Mouse (Mus musculus): ENCODE measurements around the gene Ms4a18. TPM values are rescaled to one million over a fixed set of nuclear protein-coding genes. Genes with fewer than 3 reads are reported as not detected.

Gene Ms4a18
- polyA plus RNA-seq, 1 experiment from 2014 or later = not detected

DNA sequence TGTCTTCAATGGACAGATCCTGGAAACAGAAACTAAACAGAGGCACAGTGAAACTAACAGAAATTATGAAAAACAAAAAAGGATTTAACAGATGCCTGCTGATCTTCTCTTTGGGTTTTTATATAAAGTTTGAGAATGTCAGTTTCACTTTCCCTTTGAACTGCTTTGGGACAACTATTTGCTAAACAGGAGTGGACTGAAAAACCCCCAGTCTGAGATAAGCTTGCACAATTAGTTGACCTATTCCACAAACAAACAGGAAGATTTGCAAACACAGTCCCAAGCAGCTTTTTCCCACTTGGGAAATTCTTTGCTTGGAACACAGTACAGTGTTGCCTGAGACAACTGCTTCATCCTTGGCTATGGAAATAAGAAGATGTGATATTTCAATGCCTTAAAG is 19.7 kb upstream of the Ms4a18 start:
- Histone ChIP-seq H3K4me3 (replicated peaks) (no peak overlapping the region), H3K9me3 (no peaks in the 10 kb centered on the region), H3K4me1 (no peaks in the 10 kb centered on the region), H3K27me3 (no peaks in the 10 kb centered on the region), H3K27ac (no peak overlapping the region), H3K4me2 (no peak overlapping the region), H3K9ac (no peak overlapping the region), H3K36me3 (replicated peaks) (no peaks in the 10 kb centered on the region)
- ATAC-seq (ENCODE audit: low FRiP score) = no peak

DNA sequence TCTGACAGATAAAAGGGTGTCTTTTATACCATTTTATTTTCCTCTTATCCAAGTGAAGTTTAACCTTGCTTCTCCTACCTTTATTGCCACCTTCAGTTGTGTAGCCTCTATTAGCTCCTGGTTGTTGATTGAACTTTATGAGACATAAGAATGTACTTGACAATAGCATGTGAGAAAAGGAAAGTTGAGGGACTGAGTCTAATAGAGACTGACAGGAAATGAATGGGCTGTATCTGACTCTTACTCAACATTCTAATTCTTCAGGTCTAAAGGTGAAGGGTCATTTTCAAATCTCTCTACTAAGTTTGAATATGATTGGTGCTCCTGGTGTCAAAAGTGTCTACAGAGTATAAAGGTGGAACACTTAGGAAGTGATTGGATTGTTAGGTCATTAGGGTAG is 4.6 kb upstream of the Ms4a18 start:
- Histone ChIP-seq H3K9me3 (peaks cover 5% of the 10 kb centered on the region; the same call in 1 of the 2 replicates), H3K4me2 (no peak overlapping the region), H3K9ac (no peak overlapping the region), H3K27me3 (no peaks in the 10 kb centered on the region), H3K27ac (no peak overlapping the region), H3K36me3 (replicated peaks) (no peaks in the 10 kb centered on the region), H3K4me3 (replicated peaks) (no peak overlapping the region), H3K4me1 (no peaks in the 10 kb centered on the region)
- no peak for ATAC-seq (ENCODE audit: low FRiP score)

DNA sequence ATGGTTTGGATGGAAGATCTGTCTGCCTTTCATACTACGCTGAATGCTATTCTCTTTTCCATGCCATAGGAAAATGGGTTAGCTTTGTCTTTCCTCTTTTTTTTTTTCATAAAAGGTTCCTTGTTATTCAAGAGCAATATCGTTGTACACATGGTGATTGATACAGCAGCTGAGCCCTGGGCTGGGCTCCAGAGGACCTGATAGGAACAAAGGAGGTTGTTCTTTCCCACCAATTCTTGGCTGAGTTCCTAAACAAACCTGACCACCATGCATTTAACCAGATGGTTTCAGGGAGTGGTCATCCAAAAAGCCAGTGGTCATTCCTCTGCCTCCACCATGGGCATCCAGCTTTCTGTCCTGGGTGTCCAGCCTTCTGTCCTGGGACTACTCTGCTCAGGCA is 580 bp downstream of the Ms4a18 start:
- Histone ChIP-seq H3K27ac (no peak overlapping the region), H3K27me3 (no peaks in the 10 kb centered on the region)
- 95% methylated on average over 2 of the region's 2 CpGs for WGBS

DNA sequence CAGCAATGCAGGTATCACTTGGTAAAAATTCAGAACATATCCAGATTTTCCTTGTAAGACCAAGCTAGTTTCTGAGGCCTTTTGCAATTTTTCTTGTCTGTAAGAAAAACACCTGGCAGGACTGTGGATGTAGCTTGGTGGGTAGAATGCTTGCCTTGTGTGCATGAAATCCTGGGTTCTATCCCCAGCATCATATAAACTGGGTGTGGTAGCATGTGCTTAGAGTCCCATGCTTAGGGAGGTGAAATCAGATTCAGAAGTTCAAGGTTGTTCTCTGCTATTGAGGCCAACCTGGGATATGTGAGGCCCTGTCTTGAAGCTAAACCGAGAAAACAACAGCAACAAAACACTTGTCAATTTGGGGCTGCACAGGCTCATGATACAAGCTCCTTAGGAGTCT is 1.8 kb downstream of the Ms4a18 start:
- H3K36me3 ChIP-seq (replicated peaks) = no peaks in the 10 kb centered on the region
- ATAC-seq (ENCODE audit: low FRiP score) = no peak
- H3K9ac ChIP-seq = no peak overlapping the region
- H3K9me3 ChIP-seq = no peaks in the 10 kb centered on the region
- H3K27ac ChIP-seq = no peak overlapping the region
- H3K27me3 ChIP-seq = no peaks in the 10 kb centered on the region
- no peak overlapping the region for H3K4me3 ChIP-seq (replicated peaks)
- H3K4me2 ChIP-seq = no peak overlapping the region
- no peaks in the 10 kb centered on the region for H3K4me1 ChIP-seq
- 80% methylated on average over 1 of the region's 1 CpGs for WGBS

More for the DNA sequence above, 580 bp downstream of the Ms4a18 start:
- no peak overlapping the region for H3K9ac ChIP-seq
- H3K4me2 ChIP-seq = no peak overlapping the region
- no peak overlapping the region for H3K4me3 ChIP-seq (replicated peaks)
- H3K36me3 ChIP-seq (replicated peaks) = no peaks in the 10 kb centered on the region
- H3K4me1 ChIP-seq = no peaks in the 10 kb centered on the region
- ATAC-seq (ENCODE audit: low FRiP score) = no peak
- no peaks in the 10 kb centered on the region for H3K9me3 ChIP-seq

DNA sequence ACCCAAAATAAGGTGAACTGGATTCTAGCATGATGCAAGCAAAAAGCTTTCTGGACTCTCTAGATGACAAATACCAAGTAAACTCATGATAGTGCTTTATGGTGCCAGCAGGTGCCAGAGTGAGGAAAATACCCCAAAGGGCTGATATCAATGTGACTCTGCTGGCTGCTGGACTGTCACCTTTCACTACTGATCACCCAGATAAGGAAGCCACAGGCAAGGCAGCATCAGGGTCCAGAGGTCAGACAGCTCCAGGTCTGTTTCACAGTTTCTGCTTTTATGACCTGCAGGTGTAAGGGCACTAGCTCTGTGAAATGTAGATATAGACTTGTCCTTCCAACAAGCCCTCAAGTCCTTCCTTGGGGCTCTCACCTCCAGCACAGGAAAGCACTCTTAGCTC is 2.4 kb downstream of the Ms4a18 start:
- Histone ChIP-seq H3K4me2 (no peak overlapping the region), H3K27me3 (no peaks in the 10 kb centered on the region), H3K27ac (no peak overlapping the region), H3K4me3 (replicated peaks) (no peak overlapping the region), H3K9me3 (no peaks in the 10 kb centered on the region), H3K9ac (no peak overlapping the region), H3K36me3 (replicated peaks) (no peaks in the 10 kb centered on the region), H3K4me1 (no peaks in the 10 kb centered on the region)
- ATAC-seq (ENCODE audit: low FRiP score) = no peak

DNA sequence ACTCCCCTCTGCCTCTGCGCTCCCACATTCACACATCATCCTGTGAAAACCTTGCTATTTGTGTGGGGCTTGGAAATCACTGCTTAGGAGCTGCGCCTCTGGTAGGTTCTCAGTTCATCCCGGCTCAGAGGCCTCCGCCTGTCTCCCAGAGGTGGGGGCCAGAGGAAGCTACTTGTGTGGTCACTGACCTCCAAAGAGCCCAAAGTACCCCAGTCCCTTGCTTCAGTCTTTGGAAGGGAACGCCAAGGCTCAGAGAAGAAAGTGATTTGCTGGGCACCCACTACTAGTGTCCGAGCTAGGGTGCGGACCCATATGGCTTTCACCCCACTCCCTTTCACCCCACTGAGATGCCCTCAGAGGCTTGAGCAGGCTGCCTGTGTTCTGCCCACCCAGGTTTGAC is 24.7 kb downstream of the Ms4a18 start, which contains the start of gene Ms4a15:
Ms4a15 (minus strand) TSS at position 101 of the 400 bp plus-strand sequence.
- Histone ChIP-seq H3K4me2 (no peak within 1 kb of the TSS), H3K27ac (no peak within 1 kb of the TSS), H3K27me3 (no peaks in the 10 kb centered on the region), H3K4me1 (no peaks in the 10 kb centered on the region), H3K9ac (no peak within 1 kb of the TSS), H3K4me3 (replicated peaks) (no peak within 1 kb of the TSS), H3K9me3 (no peaks in the 10 kb centered on the region), H3K36me3 (replicated peaks) (no peaks in the 10 kb centered on the region)
- no peak for ATAC-seq (ENCODE audit: low FRiP score)
- WGBS = 78% methylated on average over 7 of the region's 7 CpGs

DNA sequence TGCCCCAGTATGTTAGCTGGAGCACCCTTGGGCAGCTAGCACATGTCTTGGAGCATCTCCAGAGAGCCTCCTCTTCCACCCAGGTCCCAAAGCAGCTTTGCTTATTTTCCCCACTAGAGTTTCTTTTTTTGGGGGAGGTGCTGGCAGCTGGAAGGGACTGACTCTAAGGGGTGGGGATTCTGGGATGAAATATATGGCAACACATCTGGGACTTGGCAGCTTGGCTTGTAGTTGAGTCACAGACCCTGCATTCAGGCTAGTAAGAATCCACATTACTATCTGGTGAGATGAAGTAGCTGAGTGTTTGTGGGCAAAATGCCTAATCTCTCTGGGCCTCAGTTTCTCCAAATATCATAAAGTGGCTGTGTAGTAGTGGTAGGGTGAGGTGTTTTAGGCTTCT is 25.9 kb downstream of the Ms4a18 start:
- no peak overlapping the region for H3K9ac ChIP-seq
- H3K4me2 ChIP-seq = no peak overlapping the region
- H3K27me3 ChIP-seq = no peaks in the 10 kb centered on the region
- H3K4me3 ChIP-seq (replicated peaks) = no peak overlapping the region
- H3K9me3 ChIP-seq = no peaks in the 10 kb centered on the region
- no peaks in the 10 kb centered on the region for H3K36me3 ChIP-seq (replicated peaks)
- H3K27ac ChIP-seq = no peak overlapping the region
- ATAC-seq (ENCODE audit: low FRiP score) = no peak
- no peaks in the 10 kb centered on the region for H3K4me1 ChIP-seq

DNA sequence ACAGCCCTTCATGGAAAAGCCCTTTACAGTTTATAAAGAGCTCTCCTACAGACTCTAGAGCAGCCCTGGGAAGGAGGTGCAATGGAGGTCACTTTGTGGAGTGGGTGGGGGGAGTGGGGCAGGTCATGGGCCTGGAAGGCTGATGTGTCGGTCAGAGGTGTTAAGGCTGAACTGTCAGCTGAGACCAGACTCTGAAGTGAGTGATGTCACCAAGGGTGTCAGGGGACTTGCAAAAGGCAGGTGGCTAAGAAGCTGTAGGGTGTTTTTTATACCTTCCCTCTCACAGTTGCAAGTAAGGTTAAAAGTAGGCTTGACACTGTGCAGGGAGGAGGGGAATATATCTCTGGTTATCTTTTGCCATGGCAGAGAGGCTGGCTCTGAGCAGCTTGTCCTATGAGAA is 27.1 kb downstream of the Ms4a18 start:
- 61% methylated on average over 1 of the region's 1 CpGs for WGBS
- Histone ChIP-seq H3K4me3 (replicated peaks) (no peak overlapping the region), H3K9ac (no peak overlapping the region), H3K36me3 (replicated peaks) (no peaks in the 10 kb centered on the region), H3K27ac (no peak overlapping the region), H3K4me2 (no peak overlapping the region), H3K27me3 (no peaks in the 10 kb centered on the region), H3K9me3 (no peaks in the 10 kb centered on the region), H3K4me1 (no peaks in the 10 kb centered on the region)
- no peak for ATAC-seq (ENCODE audit: low FRiP score)

DNA sequence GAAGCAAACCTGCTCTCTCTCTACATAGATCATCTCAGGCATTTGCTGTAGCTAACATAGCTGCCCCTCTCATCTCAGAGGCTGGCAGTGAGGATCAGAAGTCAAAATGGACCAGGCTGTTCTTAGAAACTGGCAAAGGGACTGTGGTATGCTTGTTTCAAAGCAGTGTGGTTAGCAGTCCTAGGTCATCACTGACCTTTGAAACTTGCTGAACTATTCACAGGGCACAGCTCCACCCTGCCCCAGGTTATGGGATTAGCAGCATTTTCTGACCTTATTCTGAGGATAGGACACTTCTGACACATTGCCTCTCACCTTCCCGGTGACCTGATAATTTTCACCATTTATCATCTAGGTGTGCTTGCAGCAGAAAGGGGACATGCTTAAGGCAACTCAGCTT is 29.3 kb downstream of the Ms4a18 start:
- no peak overlapping the region for H3K4me2 ChIP-seq
- no peak overlapping the region for H3K9ac ChIP-seq
- no peaks in the 10 kb centered on the region for H3K4me1 ChIP-seq
- WGBS = 97% methylated on average over 1 of the region's 1 CpGs
- H3K27ac ChIP-seq = no peak overlapping the region
- H3K4me3 ChIP-seq (replicated peaks) = no peak overlapping the region
- no peaks in the 10 kb centered on the region for H3K27me3 ChIP-seq
- H3K9me3 ChIP-seq = no peaks in the 10 kb centered on the region
- ATAC-seq (ENCODE audit: low FRiP score) = no peak
- H3K36me3 ChIP-seq (replicated peaks) = no peaks in the 10 kb centered on the region

DNA sequence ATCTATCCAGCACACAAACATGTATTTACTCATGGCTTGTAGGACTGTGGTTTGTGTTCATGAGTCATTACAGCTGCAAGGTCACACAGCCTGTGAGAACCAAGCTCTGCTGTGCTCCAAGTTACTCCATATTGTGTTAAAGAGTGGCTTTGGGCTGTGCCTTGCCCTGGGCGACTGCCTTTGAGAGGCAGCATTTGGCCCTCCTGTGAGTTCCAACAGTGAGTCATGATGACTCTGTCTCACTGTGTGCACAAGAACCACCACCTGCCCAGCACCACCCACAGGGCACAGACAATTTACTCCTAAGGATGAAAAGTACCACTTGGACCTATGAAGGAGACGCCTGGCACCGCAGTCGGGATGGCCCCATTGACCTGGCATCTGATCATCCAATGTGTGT is 31.9 kb downstream of the Ms4a18 start:
- Histone ChIP-seq H3K4me1 (no peaks in the 10 kb centered on the region), H3K27ac (no peak overlapping the region), H3K9ac (no peak overlapping the region), H3K4me2 (no peak overlapping the region), H3K27me3 (no peaks in the 10 kb centered on the region), H3K4me3 (replicated peaks) (no peak overlapping the region), H3K36me3 (replicated peaks) (no peaks in the 10 kb centered on the region), H3K9me3 (no peaks in the 10 kb centered on the region)
- ATAC-seq (ENCODE audit: low FRiP score) = no peak
- 89% methylated on average over 4 of the region's 4 CpGs for WGBS

DNA sequence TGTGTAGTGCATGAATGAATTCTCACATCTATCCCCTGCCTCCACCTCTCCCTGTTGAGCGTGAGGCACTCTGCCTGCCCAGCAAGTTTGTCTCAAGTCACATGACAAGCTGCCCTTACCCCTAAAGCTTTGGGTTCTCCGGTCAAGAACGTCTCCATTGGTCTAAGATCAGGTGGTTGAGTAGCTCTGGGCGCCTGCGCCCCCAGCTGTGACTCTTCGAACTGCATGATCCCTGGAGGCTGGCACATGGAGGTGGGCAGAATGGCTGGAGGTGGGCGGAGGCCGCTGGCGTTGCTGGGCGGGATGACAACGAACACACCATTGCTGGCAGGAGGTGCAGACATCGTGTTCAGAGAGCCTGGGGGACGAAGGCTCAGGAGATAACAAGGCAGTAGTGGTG is 33.3 kb downstream of the Ms4a18 start:
- Histone ChIP-seq H3K4me1 (peaks cover 2% of the 10 kb centered on the region; the same call in 1 of the 2 replicates), H3K9ac (no peak overlapping the region), H3K4me3 (replicated peaks) (no peak overlapping the region), H3K4me2 (no peak overlapping the region), H3K9me3 (no peaks in the 10 kb centered on the region), H3K27ac (no peak overlapping the region), H3K36me3 (replicated peaks) (no peaks in the 10 kb centered on the region), H3K27me3 (no peaks in the 10 kb centered on the region)
- WGBS = 83% methylated on average over 13 of the region's 13 CpGs
- ATAC-seq (ENCODE audit: low FRiP score) = no peak

DNA sequence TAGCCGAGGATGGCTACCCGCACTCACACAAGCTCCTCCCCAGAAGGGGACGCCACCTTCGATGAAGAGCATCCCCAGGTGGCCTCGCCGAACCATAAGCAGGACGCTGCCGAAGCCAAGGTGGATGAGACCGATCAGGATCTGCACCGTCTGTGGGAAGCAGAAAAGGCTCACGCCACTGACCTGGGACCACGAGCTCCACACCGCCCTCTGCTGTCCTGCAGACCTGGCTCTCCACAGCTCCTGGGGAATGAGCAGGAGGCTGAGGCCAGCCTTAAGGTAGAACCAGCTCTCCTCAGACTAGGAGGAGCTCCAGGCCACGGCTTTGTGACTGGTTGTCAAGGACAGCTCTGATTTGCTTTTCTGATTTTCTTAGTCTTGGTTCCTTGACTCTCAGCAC is 34.7 kb downstream of the Ms4a18 start:
- 28% methylated on average over 14 of the region's 14 CpGs for WGBS
- Histone ChIP-seq H3K9ac (no peak overlapping the region), H3K27ac (no peak overlapping the region), H3K9me3 (no peaks in the 10 kb centered on the region), H3K27me3 (no peaks in the 10 kb centered on the region), H3K4me2 (peak overlapping the region; percentile 26; the same call in 1 of the 2 replicates), H3K4me3 (replicated peaks) (no peak overlapping the region), H3K4me1 (peaks cover 4% of the 10 kb centered on the region; the same call in 1 of the 2 replicates), H3K36me3 (replicated peaks) (no peaks in the 10 kb centered on the region)
- no peak for ATAC-seq (ENCODE audit: low FRiP score)

DNA sequence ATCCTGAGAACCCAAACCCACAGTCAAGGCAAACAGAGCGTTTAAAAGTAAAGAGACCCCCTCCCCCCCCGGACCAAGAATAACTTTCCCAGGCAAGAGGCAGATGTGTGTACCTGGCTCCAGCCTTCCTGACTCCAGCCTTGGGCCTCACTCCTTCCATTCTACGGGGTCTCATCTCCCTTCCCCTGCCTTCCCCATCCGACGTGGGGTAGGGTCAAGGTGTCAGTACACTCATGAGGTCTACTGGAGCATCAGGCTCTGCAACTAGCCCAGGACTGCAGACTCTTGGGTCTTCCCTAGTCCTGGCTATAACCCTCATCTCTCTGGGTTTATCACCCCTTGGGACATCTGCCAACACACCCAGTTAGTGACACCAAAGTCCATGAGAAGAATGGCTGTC is 37.6 kb downstream of the Ms4a18 start:
- H3K36me3 ChIP-seq (replicated peaks) = no peaks in the 10 kb centered on the region
- no peak overlapping the region for H3K9ac ChIP-seq
- no peaks in the 10 kb centered on the region for H3K9me3 ChIP-seq
- no peak overlapping the region for H3K4me2 ChIP-seq
- 84% methylated on average over 5 of the region's 5 CpGs for WGBS
- no peaks in the 10 kb centered on the region for H3K27me3 ChIP-seq
- no peak overlapping the region for H3K27ac ChIP-seq
- no peak overlapping the region for H3K4me3 ChIP-seq (replicated peaks)
- H3K4me1 ChIP-seq = peaks cover 4% of the 10 kb centered on the region; the same call in 1 of the 2 replicates
- no peak for ATAC-seq (ENCODE audit: low FRiP score)
